Comparison of ENCODE assay signal across 9 mouse cellular contexts in the genomic region with DNA sequence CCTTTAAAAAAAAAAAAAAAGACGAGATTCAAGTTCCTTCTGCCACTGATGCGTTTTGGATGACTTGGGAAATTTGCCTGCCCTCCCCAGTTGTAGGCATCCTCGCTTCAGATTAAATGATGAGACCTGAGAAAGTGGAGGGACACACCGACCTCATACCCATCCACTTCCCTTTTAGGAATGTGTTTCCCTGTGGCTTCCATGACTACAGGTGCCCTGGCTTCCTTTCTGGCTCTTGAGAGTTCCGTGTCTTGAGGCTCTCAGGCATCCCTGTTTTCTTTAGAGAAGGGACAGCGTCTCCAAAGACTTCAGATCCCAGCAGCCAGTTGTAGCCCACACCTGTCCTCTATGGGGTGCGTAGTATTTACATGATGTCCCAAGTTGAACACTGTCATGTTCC. TPM values are rescaled to one million over a fixed set of nuclear protein-coding genes. Genes with fewer than 3 reads are reported as not detected.
DNase-seq lines count a peak whose midpoint lies in the region; ATAC-seq lines count a peak whose summit lies in the region.
"Had no signal": no experiment of that assay in that cellular context is flagged by ENCODE, and none has a peak within 500 bp of the region (broad histone marks: within the 10 kb centered on the region; RNA-seq: fewer than 3 reads in every experiment).

No protein-coding gene starts in this region.

- no peak overlapping the region for H3K27ac ChIP-seq in liver, embryonic 11.5 days (ENCODE audit: low read depth, low read length)
- H3K27ac ChIP-seq in hindbrain, embryonic 10.5 days = no peak overlapping the region
- no peak overlapping the region for H3K27ac ChIP-seq in midbrain, embryonic 12.5 days (replicated peaks)

- no peaks in the 10 kb centered on the region for H3K9me3 ChIP-seq in liver, embryonic 11.5 days (ENCODE audit: control insufficient read depth, low read length)
- H3K9me3 ChIP-seq in hindbrain, embryonic 10.5 days = no peaks in the 10 kb centered on the region
- no peaks in the 10 kb centered on the region for H3K9me3 ChIP-seq in midbrain, embryonic 12.5 days

- ATAC-seq in liver, embryonic 11.5 days (replicated peaks; ENCODE audit: low FRiP score) = no peak
- ATAC-seq in midbrain, embryonic 12.5 days (ENCODE audit: low FRiP score, low read depth) = no peak

- H3K36me3 ChIP-seq in liver, embryonic 11.5 days (ENCODE audit: control insufficient read depth, insufficient read depth, low read length) = no peaks in the 10 kb centered on the region
- H3K36me3 ChIP-seq in hindbrain, embryonic 10.5 days = no peaks in the 10 kb centered on the region
- H3K36me3 ChIP-seq in midbrain, embryonic 12.5 days = no peaks in the 10 kb centered on the region

- peaks cover 41% of the 10 kb centered on the region for H3K27me3 ChIP-seq in liver, embryonic 11.5 days (replicated peaks; ENCODE audit: control insufficient read depth, insufficient read depth, low read length)
- peaks cover 55% of the 10 kb centered on the region for H3K27me3 ChIP-seq in hindbrain, embryonic 10.5 days (ENCODE audit: insufficient read depth, poor library complexity, severe bottlenecking)
- peaks cover 41% of the 10 kb centered on the region for H3K27me3 ChIP-seq in midbrain, embryonic 12.5 days

- WGBS in liver, embryonic 11.5 days = 22% methylated on average over 7 of the region's 7 CpGs
- 21% methylated on average over 7 of the region's 7 CpGs for WGBS in hindbrain, embryonic 10.5 days
- WGBS in midbrain, embryonic 12.5 days = 22% methylated on average over 7 of the region's 7 CpGs

- DNase-seq in adrenal gland, adult (ENCODE audit: inconsistent age in 2 of 2, low spot score in 1 of 2) = peak; percentile 9 to 57
- DNase-seq in adrenal gland, postnatal 25 days = no peak
- no peak for DNase-seq in liver, embryonic 11.5 days (ENCODE audit: low spot score)
- no peak for DNase-seq in liver
- DNase-seq in hindbrain, embryonic 10.5 days (ENCODE audit: low spot score) = no peak
- no peak for DNase-seq in thymus, adult 18-20 months
- no peak for DNase-seq in gastrocnemius, postnatal 4 days (ENCODE audit: low spot score in 2 of 2)

- H3K9ac ChIP-seq in liver, embryonic 11.5 days (ENCODE audit: low read depth, low read length) = peak overlapping the region; percentile 67; the same call in 1 of the 2 replicates
- H3K9ac ChIP-seq in midbrain, embryonic 12.5 days (replicated peaks) = peak overlapping the region; percentile 83; the same call in 1 of the 2 replicates

- peak overlapping the region; percentile 76 for H3K4me2 ChIP-seq in liver, embryonic 11.5 days
- H3K4me2 ChIP-seq in midbrain, embryonic 12.5 days (replicated peaks) = peak overlapping the region; percentile 74

- H3K4me1 ChIP-seq in liver, embryonic 11.5 days (replicated peaks; ENCODE audit: control insufficient read depth, insufficient read depth, low read length) = no peaks in the 10 kb centered on the region
- H3K4me1 ChIP-seq in hindbrain, embryonic 10.5 days (replicated peaks) = peaks cover 12% of the 10 kb centered on the region
- 0 out of 2 replicates have a peak, but pooled peaks cover 6% of the 10 kb centered on the region for H3K4me1 ChIP-seq in midbrain, embryonic 12.5 days

- peak overlapping the region; percentile 75 for H3K4me3 ChIP-seq in liver, embryonic 11.5 days (ENCODE audit: low read depth, low read length)
- peak overlapping the region; percentile 87 for H3K4me3 ChIP-seq in hindbrain, embryonic 10.5 days
- peak overlapping the region; percentile 72 for H3K4me3 ChIP-seq in midbrain, embryonic 12.5 days

RNA-seq across cellular contexts. Expression of gene Foxe1, which starts 38.0 kb away (rescaled TPM):
- total RNA-seq in adrenal gland, postnatal 25 days (2021) = not detected in 2 replicates
- not detected in 2 replicates for polyA plus RNA-seq in liver, embryonic 11.5 days (2014; fragmentation: Nextera tagmentation; extraction: Ambion mirVana)
- 0.27 and 0.60 TPM in 2 replicates for polyA plus RNA-seq in hindbrain, embryonic 10.5 days (2016; fragmentation: Nextera tagmentation; extraction: Ambion mirVana)
- polyA plus RNA-seq in midbrain, embryonic 12.5 days (2016; fragmentation: Nextera tagmentation; extraction: Ambion mirVana) = not detected in 2 replicates
- not detected for total RNA-seq in gastrocnemius, postnatal 4 days (2021)
- total RNA-seq: common myeloid progenitor, adult 5-6 weeks had no signal

Comparison
In these comparisons a context has a peak if more than half of its experiments do, and no peak if none do; other contexts are left out.
1. DNase-seq: peak in adrenal gland, adult (2 of 2); none in adrenal gland, postnatal 25 days (single experiment), liver, embryonic 11.5 days (single experiment), liver (single experiment), hindbrain, embryonic 10.5 days (single experiment), thymus, adult 18-20 months (0 of 2) and gastrocnemius, postnatal 4 days (0 of 2).
2. Peak in every context shown above with its lines, with median percentiles within 50 percentile points of each other: H3K4me3 ChIP-seq.